Mouse (Mus musculus): ENCODE measurements around the gene Rbfox3. TPM values are rescaled to one million over a fixed set of nuclear protein-coding genes. Genes with fewer than 3 reads are reported as not detected.

Gene Rbfox3
- polyA plus RNA-seq, 1 experiment from 2014 or later, result 1.5 TPM

- no peak overlapping the region for H3K27ac ChIP-seq
- ATAC-seq (ENCODE audit: insufficient number of reproducible peaks, insufficient read depth, low FRiP score, low TSS enrichment, low read depth), result 0 out of 2 replicates have a peak, but pooled peaks have one; percentile 18
- peaks cover 11% of the 10 kb centered on the region for H3K4me1 ChIP-seq
These were observed 373.4 kb downstream of the Rbfox3 start for GRCm38 (mm10) chr11:118538008-118538407.

GRCm38 (mm10) chr11:118534382-118535092 is 376.9 kb downstream of the Rbfox3 start:
- WGBS, result 26% methylated on average over 18 of the region's 18 CpGs
- ATAC-seq (ENCODE audit: insufficient number of reproducible peaks, insufficient read depth, low FRiP score, low TSS enrichment, low read depth), result no peak

More at GRCm38 (mm10) chr11:118538008-118538407, 373.4 kb downstream of the Rbfox3 start:
- H3K9me3 ChIP-seq, result no peaks in the 10 kb centered on the region
- no peaks in the 10 kb centered on the region; the same call in 1 of the 2 replicates for H3K27me3 ChIP-seq
- WGBS, result 79% methylated on average over 11 of the region's 11 CpGs
- H3K4me3 ChIP-seq, result no peak overlapping the region
- H3K36me3 ChIP-seq, result no peaks in the 10 kb centered on the region
- no peak overlapping the region for H3K4me2 ChIP-seq
- no peak overlapping the region for H3K9ac ChIP-seq

GRCm38 (mm10) chr11:118530313-118530712 is 381.1 kb downstream of the Rbfox3 start:
- no peak overlapping the region for H3K27ac ChIP-seq
- no peaks in the 10 kb centered on the region for H3K36me3 ChIP-seq
- no peaks in the 10 kb centered on the region for H3K9me3 ChIP-seq
- H3K4me3 ChIP-seq, result no peak overlapping the region
- no peak overlapping the region for H3K4me2 ChIP-seq
- H3K27me3 ChIP-seq, result 0 out of 2 replicates have a peak, but pooled peaks cover 2% of the 10 kb centered on the region
- peaks cover 12% of the 10 kb centered on the region for H3K4me1 ChIP-seq
- ATAC-seq (ENCODE audit: insufficient number of reproducible peaks, insufficient read depth, low FRiP score, low TSS enrichment, low read depth), result no peak
- 79% methylated on average over 8 of the region's 8 CpGs for WGBS
- H3K9ac ChIP-seq, result no peak overlapping the region

More at GRCm38 (mm10) chr11:118534382-118535092, 376.9 kb downstream of the Rbfox3 start:
- no peak overlapping the region for H3K9ac ChIP-seq
- no peak overlapping the region for H3K4me2 ChIP-seq
- no peaks in the 10 kb centered on the region for H3K36me3 ChIP-seq
- H3K27me3 ChIP-seq, result no peaks in the 10 kb centered on the region; the same call in 1 of the 2 replicates
- no peak overlapping the region for H3K27ac ChIP-seq
- H3K4me3 ChIP-seq, result no peak overlapping the region
- H3K4me1 ChIP-seq, result peaks cover 12% of the 10 kb centered on the region
- no peaks in the 10 kb centered on the region for H3K9me3 ChIP-seq

GRCm38 (mm10) chr11:118528761-118529160 is 382.6 kb downstream of the Rbfox3 start:
- H3K9me3 ChIP-seq, result no peaks in the 10 kb centered on the region
- 92% methylated on average over 9 of the region's 9 CpGs for WGBS
- H3K4me1 ChIP-seq, result 0 out of 2 replicates have a peak, but pooled peaks cover 5% of the 10 kb centered on the region
- H3K27ac ChIP-seq, result no peak overlapping the region
- ATAC-seq (ENCODE audit: insufficient number of reproducible peaks, insufficient read depth, low FRiP score, low TSS enrichment, low read depth), result no peak
- no peak overlapping the region for H3K4me2 ChIP-seq
- no peak overlapping the region for H3K4me3 ChIP-seq
- no peaks in the 10 kb centered on the region for H3K36me3 ChIP-seq
- H3K9ac ChIP-seq, result no peak overlapping the region
- peaks cover 7% of the 10 kb centered on the region; the same call in 1 of the 2 replicates for H3K27me3 ChIP-seq

GRCm38 (mm10) chr11:118525059-118525458 is 386.3 kb downstream of the Rbfox3 start:
- Histone ChIP-seq H3K27me3 (peaks cover 7% of the 10 kb centered on the region; the same call in 1 of the 2 replicates), H3K4me2 (no peak overlapping the region), H3K4me1 (0 out of 2 replicates have a peak, but pooled peaks cover 4% of the 10 kb centered on the region), H3K27ac (no peak overlapping the region), H3K9me3 (no peaks in the 10 kb centered on the region), H3K36me3 (no peaks in the 10 kb centered on the region), H3K4me3 (no peak overlapping the region), H3K9ac (no peak overlapping the region)
- WGBS, result 63% methylated on average over 11 of the region's 11 CpGs
- ATAC-seq (ENCODE audit: insufficient number of reproducible peaks, insufficient read depth, low FRiP score, low TSS enrichment, low read depth), result no peak

GRCm38 (mm10) chr11:118523496-118524145 is 387.8 kb downstream of the Rbfox3 start:
- WGBS, result 78% methylated on average over 4 of the region's 4 CpGs
- H3K4me1 ChIP-seq, result no peaks in the 10 kb centered on the region
- no peaks in the 10 kb centered on the region for H3K9me3 ChIP-seq
- no peak overlapping the region for H3K4me2 ChIP-seq
- peaks cover 7% of the 10 kb centered on the region; the same call in 1 of the 2 replicates for H3K27me3 ChIP-seq
- no peak overlapping the region for H3K4me3 ChIP-seq
- no peaks in the 10 kb centered on the region for H3K36me3 ChIP-seq
- H3K27ac ChIP-seq, result no peak overlapping the region
- no peak overlapping the region for H3K9ac ChIP-seq
- ATAC-seq (ENCODE audit: insufficient number of reproducible peaks, insufficient read depth, low FRiP score, low TSS enrichment, low read depth), result no peak

- peaks cover 7% of the 10 kb centered on the region; the same call in 1 of the 2 replicates for H3K27me3 ChIP-seq
- no peak overlapping the region for H3K4me2 ChIP-seq
- H3K4me1 ChIP-seq, result no peaks in the 10 kb centered on the region
- H3K36me3 ChIP-seq, result no peaks in the 10 kb centered on the region
- no peak; the same call in 1 of the 2 replicates for ATAC-seq (ENCODE audit: insufficient number of reproducible peaks, insufficient read depth, low FRiP score, low TSS enrichment, low read depth)
- H3K9ac ChIP-seq, result no peak overlapping the region
- WGBS, result 84% methylated on average over 2 of the region's 2 CpGs
- H3K9me3 ChIP-seq, result no peaks in the 10 kb centered on the region
- H3K27ac ChIP-seq, result no peak overlapping the region
- H3K4me3 ChIP-seq, result no peak overlapping the region
These were observed 390.5 kb downstream of the Rbfox3 start for GRCm38 (mm10) chr11:118520932-118521331.

GRCm38 (mm10) chr11:118520251-118520650 is 391.1 kb downstream of the Rbfox3 start:
- H3K36me3 ChIP-seq, result no peaks in the 10 kb centered on the region
- H3K4me1 ChIP-seq, result no peaks in the 10 kb centered on the region
- 60% methylated on average over 5 of the region's 5 CpGs for WGBS
- no peak overlapping the region for H3K4me2 ChIP-seq
- peaks cover 8% of the 10 kb centered on the region for H3K27me3 ChIP-seq
- no peaks in the 10 kb centered on the region for H3K9me3 ChIP-seq
- no peak overlapping the region for H3K4me3 ChIP-seq
- H3K9ac ChIP-seq, result no peak overlapping the region
- no peak for ATAC-seq (ENCODE audit: insufficient number of reproducible peaks, insufficient read depth, low FRiP score, low TSS enrichment, low read depth)
- H3K27ac ChIP-seq, result no peak overlapping the region

GRCm38 (mm10) chr11:118518743-118519142 is 392.7 kb downstream of the Rbfox3 start:
- Histone ChIP-seq H3K4me3 (no peak overlapping the region), H3K9ac (no peak overlapping the region), H3K4me1 (peaks cover 4% of the 10 kb centered on the region), H3K27ac (no peak overlapping the region), H3K9me3 (no peaks in the 10 kb centered on the region), H3K36me3 (no peaks in the 10 kb centered on the region), H3K4me2 (no peak overlapping the region), H3K27me3 (peaks cover 3% of the 10 kb centered on the region; the same call in 1 of the 2 replicates)
- 80% methylated on average over 7 of the region's 7 CpGs for WGBS
- ATAC-seq (ENCODE audit: insufficient number of reproducible peaks, insufficient read depth, low FRiP score, low TSS enrichment, low read depth), result no peak

- H3K4me1 ChIP-seq, result peaks cover 10% of the 10 kb centered on the region
- no peak overlapping the region for H3K4me3 ChIP-seq
- H3K36me3 ChIP-seq, result no peaks in the 10 kb centered on the region
- H3K9ac ChIP-seq, result no peak overlapping the region
- H3K27ac ChIP-seq, result no peak overlapping the region
- H3K27me3 ChIP-seq, result peaks cover 3% of the 10 kb centered on the region; the same call in 1 of the 2 replicates
- no peaks in the 10 kb centered on the region for H3K9me3 ChIP-seq
- H3K4me2 ChIP-seq, result no peak overlapping the region
- no peak for ATAC-seq (ENCODE audit: insufficient number of reproducible peaks, insufficient read depth, low FRiP score, low TSS enrichment, low read depth)
- 67% methylated on average over 7 of the region's 7 CpGs for WGBS
These were observed 393.5 kb downstream of the Rbfox3 start for GRCm38 (mm10) chr11:118517924-118518323.

GRCm38 (mm10) chr11:118512257-118512910 is 399.0 kb downstream of the Rbfox3 start:
- peaks cover 10% of the 10 kb centered on the region; the same call in 1 of the 2 replicates for H3K27me3 ChIP-seq
- peak overlapping the region; percentile 44 for H3K4me2 ChIP-seq
- peaks cover 30% of the 10 kb centered on the region for H3K4me1 ChIP-seq
- H3K9ac ChIP-seq, result peak overlapping the region; percentile 32; the same call in 1 of the 2 replicates
- peak overlapping the region; percentile 62 for H3K27ac ChIP-seq
- no peak overlapping the region for H3K4me3 ChIP-seq
- ATAC-seq (ENCODE audit: insufficient number of reproducible peaks, insufficient read depth, low FRiP score, low TSS enrichment, low read depth), result peak; percentile 43
- WGBS, result 22% methylated on average over 15 of the region's 15 CpGs
- no peaks in the 10 kb centered on the region for H3K9me3 ChIP-seq
- H3K36me3 ChIP-seq, result no peaks in the 10 kb centered on the region
